Mouse (Mus musculus) lung, embryonic 14.5 days (tissue): ENCODE data around the gene Sulf2. TPM values are rescaled to one million over a fixed set of nuclear protein-coding genes. Genes with fewer than 3 reads are reported as not detected.

Experiments
- ATAC-seq: fragments of 200-750 bp; cut with Nextera tagmentation; 2 replicates; pipeline ENCODE4 v1.8.0; 2017; ENCODE audit warnings: mild to moderate bottlenecking, moderate TSS enrichment, moderate library complexity; ENCODE audit not compliant: insufficient read depth
- DNase-seq: peaks from one replicate; pipeline ENCODE4 v3.0.0-alpha.2; 2015
- H3K27ac ChIP-seq: fragments of 300-500 bp; sonication (generic); 2 replicates; pipeline ENCODE4 v1.5.1; 2014; ENCODE audit warnings: low read depth, mild to moderate bottlenecking, moderate library complexity
- H3K27me3 ChIP-seq: fragments of 300-500 bp; sonication (generic); 2 replicates; pipeline ENCODE4 v1.6.1; 2014; ENCODE audit warnings: low read length, control low read depth; ENCODE audit not compliant: insufficient read depth
- H3K36me3 ChIP-seq: fragments of 300-500 bp; sonication (generic); 2 replicates; pipeline ENCODE4 v1.6.1; 2014; ENCODE audit warnings: control low read depth; ENCODE audit not compliant: insufficient read depth
- H3K4me1 ChIP-seq: fragments of 300-500 bp; sonication (generic); 2 replicates; pipeline ENCODE4 v1.6.1; 2014; ENCODE audit warnings: antibody characterized with exemption, control low read depth; ENCODE audit not compliant: insufficient read depth
- H3K4me2 ChIP-seq: fragments of 300-500 bp; sonication (generic); 2 replicates; pipeline ENCODE4 v1.6.1; 2014; ENCODE audit warnings: mild to moderate bottlenecking
- H3K4me3 ChIP-seq: fragments of 300-500 bp; sonication (generic); 2 replicates; pipeline ENCODE4 v1.5.1; 2014; ENCODE audit warnings: low read depth, low read length
- H3K9ac ChIP-seq: fragments of 300-500 bp; sonication (generic); 2 replicates; pipeline ENCODE4 v1.6.1; 2014
- H3K9me3 ChIP-seq: fragments of 300-500 bp; sonication (generic); 2 replicates; pipeline ENCODE4 v1.6.1; 2016; ENCODE audit warnings: low read depth, low read length, control low read depth
- CTCF ChIP-seq: IDR thresholded peaks from 2 replicates; pipeline ENCODE4 v1.5.1; 2016; ENCODE audit warnings: antibody characterized with exemption, low read depth
- WGBS: fragments of 180-500 bp; shearing (Covaris S2); extraction: QIAGEN DNeasy Blood & Tissue Kit; methylation state at CpG from one replicate; pipeline ENCODE4 v1.1.7; 2014; 5-methylcytosine and 5-hydroxymethylcytosine counted together
- polyA plus RNA-seq: library from polyadenylated mRNA; unstranded; fragments of >200 nt; fragmentation: Nextera tagmentation; extraction: Ambion mirVana; gene quantifications from 2 replicates; pipeline ENCODE4 v1.2.1, GENCODE M21; 2014

Gene Sulf2
- polyA plus RNA-seq, 1 experiment from 2014 or later = 57.6 TPM

- H3K9me3 ChIP-seq = no peaks in the 10 kb centered on the region
- no peaks in the 10 kb centered on the region for H3K27me3 ChIP-seq
- 71% methylated on average over 18 of the region's 18 CpGs for WGBS
- H3K36me3 ChIP-seq = no peaks in the 10 kb centered on the region
- H3K4me2 ChIP-seq = no peak overlapping the region
- no peaks in the 10 kb centered on the region for H3K4me1 ChIP-seq
- no peak overlapping the region for H3K9ac ChIP-seq
- no peak for ATAC-seq
- H3K27ac ChIP-seq = no peak overlapping the region
- H3K4me3 ChIP-seq = no peak overlapping the region
- peak; percentile 67 for TF ChIP-seq CTCF
- peak; percentile 77 for DNase-seq
Observed at GRCm38 (mm10) chr2:166097443-166098291, 57.8 kb downstream of the Sulf2 start.

- TF ChIP-seq CTCF = peak; percentile 32; the same call in 1 of the 2 replicates
- Histone ChIP-seq H3K4me3 (no peak overlapping the region), H3K9me3 (no peaks in the 10 kb centered on the region), H3K4me2 (no peak overlapping the region), H3K27me3 (no peaks in the 10 kb centered on the region), H3K36me3 (no peaks in the 10 kb centered on the region), H3K9ac (no peak overlapping the region), H3K27ac (no peak overlapping the region), H3K4me1 (no peaks in the 10 kb centered on the region)
- WGBS = 90% methylated on average over 1 of the region's 1 CpGs
- DNase-seq (no peak), ATAC-seq (no peak)
Observed at GRCm38 (mm10) chr2:166096834-166097233, 58.6 kb downstream of the Sulf2 start.

- no peaks in the 10 kb centered on the region for H3K4me1 ChIP-seq
- H3K4me2 ChIP-seq = no peak overlapping the region
- H3K27me3 ChIP-seq = no peaks in the 10 kb centered on the region
- H3K27ac ChIP-seq = no peak overlapping the region
- ATAC-seq = no peak
- H3K9me3 ChIP-seq = no peaks in the 10 kb centered on the region
- WGBS = 88% methylated on average over 6 of the region's 6 CpGs
- no peak overlapping the region for H3K4me3 ChIP-seq
- 0 out of 2 replicates have a peak, but pooled peaks cover 5% of the 10 kb centered on the region for H3K36me3 ChIP-seq
- H3K9ac ChIP-seq = no peak overlapping the region
- no peak for TF ChIP-seq CTCF
- DNase-seq = no peak
Observed at GRCm38 (mm10) chr2:166096300-166096699, 59.2 kb downstream of the Sulf2 start.

GRCm38 (mm10) chr2:166092412-166092811 lies 63.1 kb downstream of the Sulf2 start:
- TF ChIP-seq CTCF = no peak
- 90% methylated on average over 6 of the region's 6 CpGs for WGBS
- Histone ChIP-seq H3K4me2 (no peak overlapping the region), H3K27ac (no peak overlapping the region), H3K4me3 (no peak overlapping the region), H3K4me1 (no peaks in the 10 kb centered on the region), H3K27me3 (no peaks in the 10 kb centered on the region), H3K9ac (no peak overlapping the region), H3K36me3 (peaks cover 7% of the 10 kb centered on the region; the same call in 1 of the 2 replicates), H3K9me3 (no peaks in the 10 kb centered on the region)
- ATAC-seq (no peak), DNase-seq (no peak)

GRCm38 (mm10) chr2:166091599-166091998 lies 63.9 kb downstream of the Sulf2 start:
- H3K9me3 ChIP-seq = no peaks in the 10 kb centered on the region
- ATAC-seq = no peak
- H3K27me3 ChIP-seq = no peaks in the 10 kb centered on the region
- peaks cover 10% of the 10 kb centered on the region; the same call in 1 of the 2 replicates for H3K36me3 ChIP-seq
- no peak overlapping the region for H3K9ac ChIP-seq
- H3K4me3 ChIP-seq = no peak overlapping the region
- no peak for DNase-seq
- H3K27ac ChIP-seq = no peak overlapping the region
- no peak for TF ChIP-seq CTCF
- H3K4me1 ChIP-seq = no peaks in the 10 kb centered on the region
- H3K4me2 ChIP-seq = no peak overlapping the region

GRCm38 (mm10) chr2:166090131-166090581 lies 65.3 kb downstream of the Sulf2 start:
- H3K9ac ChIP-seq = no peak overlapping the region
- WGBS = 44% methylated on average over 7 of the region's 7 CpGs
- H3K27me3 ChIP-seq = no peaks in the 10 kb centered on the region
- ATAC-seq (peak; percentile 45), DNase-seq (peak; percentile 32)
- no peak overlapping the region for H3K4me3 ChIP-seq
- H3K27ac ChIP-seq = no peak overlapping the region
- peaks cover 15% of the 10 kb centered on the region; the same call in 1 of the 2 replicates for H3K36me3 ChIP-seq
- H3K9me3 ChIP-seq = no peaks in the 10 kb centered on the region
- H3K4me2 ChIP-seq = no peak overlapping the region
- no peak for TF ChIP-seq CTCF
- no peaks in the 10 kb centered on the region for H3K4me1 ChIP-seq

GRCm38 (mm10) chr2:166088991-166089390 lies 66.5 kb downstream of the Sulf2 start:
- TF ChIP-seq CTCF = no peak

More at GRCm38 (mm10) chr2:166088991-166089390, 66.5 kb downstream of the Sulf2 start:
- DNase-seq (no peak), ATAC-seq (no peak)
- Histone ChIP-seq H3K36me3 (peaks cover 15% of the 10 kb centered on the region; the same call in 1 of the 2 replicates), H3K4me3 (no peak overlapping the region), H3K9me3 (no peaks in the 10 kb centered on the region), H3K9ac (no peak overlapping the region), H3K27ac (no peak overlapping the region), H3K4me2 (no peak overlapping the region), H3K4me1 (no peaks in the 10 kb centered on the region), H3K27me3 (no peaks in the 10 kb centered on the region)
- WGBS = 84% methylated on average over 9 of the region's 9 CpGs
